Mouse (Mus musculus): Measurements from ENCODE around the gene Adat1. TPM values are rescaled to one million over a fixed set of nuclear protein-coding genes. Genes with fewer than 3 reads are reported as not detected.
A peak's percentile ranks its signal among the peaks of the same experiment; 100 is the strongest.

The Adat1 gene
- total and polyA plus RNA-seq, 3 experiments: 8.3 to 9.3 TPM; not detected in 1

DNA sequence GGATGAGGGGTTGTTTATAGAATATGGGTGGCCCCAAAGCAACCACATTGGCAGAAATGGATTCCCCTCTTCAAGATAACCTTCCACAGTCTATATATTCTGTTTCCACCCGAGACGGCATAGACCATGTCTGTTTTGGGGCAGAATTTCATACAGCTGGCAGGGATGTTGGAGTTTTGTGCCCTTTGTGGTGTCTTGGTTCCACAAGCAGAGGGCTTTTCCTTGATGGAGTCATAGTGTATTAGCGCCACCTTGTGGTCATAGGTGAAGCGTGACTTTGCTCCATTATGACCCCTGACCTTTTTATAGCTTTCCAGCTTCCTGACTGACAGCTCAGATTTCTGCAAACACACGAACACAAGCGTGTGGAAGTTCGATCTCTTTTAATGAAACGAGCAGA is 42.5 kb upstream of the Adat1 start (continued):
- TF ChIP-seq POLR2AphosphoS2 (IDR thresholded peaks at IDR 0.05; ENCODE audit: low read length): no peak
- 0 out of 2 replicates have a peak, but pooled peaks have one; percentile 16 for TF ChIP-seq ZNF384 (IDR thresholded peaks at IDR 0.05; ENCODE audit: low read depth, low read length)
- peak; percentile 48; the same call in 1 of the 2 replicates for TF ChIP-seq SIN3A (IDR thresholded peaks at IDR 0.05; ENCODE audit: low read length)
- TF ChIP-seq MXI1 (IDR thresholded peaks at IDR 0.05; ENCODE audit: low read depth, low read length): no peak
- no peak for TF ChIP-seq USF1 (IDR thresholded peaks at IDR 0.05; ENCODE audit: low read depth, low read length)
- 0 out of 2 replicates have a peak, but pooled peaks have one; percentile 52 for TF ChIP-seq MYC (IDR thresholded peaks at IDR 0.05; ENCODE audit: low read depth, low read length)

DNA sequence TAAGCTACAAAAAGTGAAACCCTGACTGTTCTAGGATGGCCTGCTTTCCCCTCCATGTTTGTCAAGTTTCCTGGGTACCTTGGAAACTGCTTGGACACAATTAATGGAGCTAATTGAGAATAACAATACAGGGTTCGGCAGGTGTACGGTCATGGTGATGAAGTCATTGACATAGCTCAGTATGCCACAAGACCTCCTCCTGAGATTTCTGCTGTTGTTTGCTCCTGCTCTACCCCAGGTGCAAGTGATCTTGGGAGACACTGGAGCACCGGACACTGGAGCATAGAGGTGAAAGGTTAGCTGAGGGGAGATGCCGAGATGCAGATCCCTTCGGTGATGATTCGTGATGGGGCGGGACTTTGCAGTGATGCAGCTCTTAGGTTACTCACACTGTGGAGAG is 41.0 kb upstream of the Adat1 start:
- Histone ChIP-seq H3K4me1 (ENCODE audit: control insufficient read depth in 1 of 2, insufficient read depth in 2 of 2, low read length in 2 of 2) (peaks cover 2 to 5% of the 10 kb centered on the region in 2 experiments; a peak in 3 of 4 replicates), H3K36me3 (ENCODE audit: control insufficient read depth in 1 of 2, insufficient read depth in 2 of 2, low read length in 2 of 2) (no peaks in the 10 kb centered on the region), H3K27ac (ENCODE audit: control insufficient read depth, low read depth, low read length) (no peak overlapping the region), H3K4me3 (ENCODE audit: control insufficient read depth in 1 of 2, insufficient read depth in 1 of 2, low read depth in 2 of 2, low read length in 2 of 2) (no peak overlapping the region), H3K79me2 (ENCODE audit: control insufficient read depth, insufficient read depth, low read length, poor library complexity) (no peaks in the 10 kb centered on the region), H3K9ac (ENCODE audit: control insufficient read depth, low read depth, low read length, poor library complexity, severe bottlenecking) (no peak overlapping the region), H3K27me3 (ENCODE audit: control insufficient read depth in 1 of 2, insufficient read depth in 2 of 2, low read length in 2 of 2) (no peaks in the 10 kb centered on the region; a peak in 1 of 4 replicates), H3K9me3 (replicated peaks; ENCODE audit: insufficient read depth, low read length) (no peaks in the 10 kb centered on the region)
- TF ChIP-seq RAD21 (IDR thresholded peaks at IDR 0.05; ENCODE audit: low read depth, low read length) (no peak), ZMIZ1 (IDR thresholded peaks at IDR 0.05; ENCODE audit: low read depth, low read length) (no peak), KAT2A (conservative IDR thresholded peaks at IDR 0.05; ENCODE audit: low read depth, low read length) (no peak), RCOR1 (IDR thresholded peaks at IDR 0.05; ENCODE audit: low read depth, low read length) (no peak), MYC (IDR thresholded peaks at IDR 0.05; ENCODE audit: low read depth, low read length) (no peak), CTCF (IDR thresholded peaks at IDR 0.05 in 2 of 3, conservative IDR thresholded peaks at IDR 0.05 in 1 of 3; ENCODE audit: control insufficient read depth in 1 of 3, insufficient read depth in 1 of 3, low read depth in 2 of 3, low read length in 3 of 3, poor library complexity in 1 of 3, severe bottlenecking in 1 of 3) (no peak), ZKSCAN1 (IDR thresholded peaks at IDR 0.05; ENCODE audit: low read depth, low read length) (no peak), TAL1 (IDR thresholded peaks at IDR 0.05; ENCODE audit: low read length) (no peak), HCFC1 (IDR thresholded peaks at IDR 0.05; ENCODE audit: low read depth, low read length) (no peak), SMC3 (IDR thresholded peaks at IDR 0.05; ENCODE audit: low read depth, low read length) (no peak), POLR2AphosphoS2 (IDR thresholded peaks at IDR 0.05; ENCODE audit: low read length) (no peak)
- DNase-seq (ENCODE audit: low read depth, low spot score): no peak

DNA sequence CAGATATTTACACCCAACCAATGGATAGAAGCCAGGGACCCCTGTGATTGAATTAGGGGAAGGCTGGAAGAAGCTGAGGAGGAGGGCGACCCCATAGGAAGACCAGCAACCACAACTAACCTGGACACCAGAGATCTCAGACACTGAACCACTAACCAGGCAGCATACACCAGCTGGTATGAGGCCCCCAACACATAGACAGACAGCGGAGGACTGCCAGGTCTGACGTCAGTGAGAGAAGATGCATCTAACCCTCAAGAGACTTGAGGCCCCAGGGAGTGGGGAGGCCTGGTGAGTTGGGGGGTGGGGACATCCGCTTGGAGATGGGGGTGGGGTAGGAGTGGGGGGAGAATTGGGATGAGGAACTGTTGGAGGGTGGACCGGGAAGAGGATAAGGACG is 38.6 kb upstream of the Adat1 start:
- Histone ChIP-seq H3K9me3 (replicated peaks; ENCODE audit: insufficient read depth, low read length) (no peaks in the 10 kb centered on the region), H3K9ac (ENCODE audit: control insufficient read depth, low read depth, low read length, poor library complexity, severe bottlenecking) (no peak overlapping the region), H3K36me3 (ENCODE audit: control insufficient read depth in 1 of 2, insufficient read depth in 2 of 2, low read length in 2 of 2) (no peaks in the 10 kb centered on the region), H3K27me3 (ENCODE audit: control insufficient read depth in 1 of 2, insufficient read depth in 2 of 2, low read length in 2 of 2) (no peaks in the 10 kb centered on the region; a peak in 1 of 4 replicates), H3K27ac (ENCODE audit: control insufficient read depth, low read depth, low read length) (no peak overlapping the region), H3K4me3 (ENCODE audit: control insufficient read depth in 1 of 2, insufficient read depth in 1 of 2, low read depth in 2 of 2, low read length in 2 of 2) (no peak overlapping the region), H3K79me2 (ENCODE audit: control insufficient read depth, insufficient read depth, low read length, poor library complexity) (no peaks in the 10 kb centered on the region), H3K4me1 (ENCODE audit: control insufficient read depth in 1 of 2, insufficient read depth in 2 of 2, low read length in 2 of 2) (peaks cover 2 to 5% of the 10 kb centered on the region in 2 experiments; a peak in 3 of 4 replicates)
- no peak for DNase-seq (ENCODE audit: low read depth, low spot score)
- no peak for TF ChIP-seq ZNF384 (IDR thresholded peaks at IDR 0.05; ENCODE audit: low read depth, low read length)
- TF ChIP-seq USF1 (IDR thresholded peaks at IDR 0.05; ENCODE audit: low read depth, low read length): no peak
- no peak for TF ChIP-seq KAT2A (conservative IDR thresholded peaks at IDR 0.05; ENCODE audit: low read depth, low read length)
- no peak for TF ChIP-seq USF2 (IDR thresholded peaks at IDR 0.05; ENCODE audit: borderline replicate concordance in 1 of 2, insufficient read depth in 1 of 2, low read depth in 1 of 2, low read length in 2 of 2)
- no peak for TF ChIP-seq TCF12 (IDR thresholded peaks at IDR 0.05; ENCODE audit: low read depth, low read length)
- TF ChIP-seq MEF2A (IDR thresholded peaks at IDR 0.05; ENCODE audit: extremely low read depth, insufficient replicate concordance, low read depth, low read length, poor library complexity, severe bottlenecking): no peak
- TF ChIP-seq ZMIZ1 (IDR thresholded peaks at IDR 0.05; ENCODE audit: low read depth, low read length): no peak
- TF ChIP-seq RAD21 (IDR thresholded peaks at IDR 0.05; ENCODE audit: low read depth, low read length): no peak
- TF ChIP-seq NRF1 (IDR thresholded peaks at IDR 0.05; ENCODE audit: insufficient read depth, low read depth, low read length, poor library complexity, severe bottlenecking): no peak
- no peak for TF ChIP-seq MAFK (IDR thresholded peaks at IDR 0.05; ENCODE audit: borderline replicate concordance, low read depth, low read length)
- TF ChIP-seq ZKSCAN1 (IDR thresholded peaks at IDR 0.05; ENCODE audit: low read depth, low read length): no peak
- TF ChIP-seq JUND (IDR thresholded peaks at IDR 0.05; ENCODE audit: low read depth, low read length): no peak
- TF ChIP-seq MYC (IDR thresholded peaks at IDR 0.05; ENCODE audit: low read depth, low read length): no peak
- TF ChIP-seq UBTF (IDR thresholded peaks at IDR 0.05; ENCODE audit: borderline replicate concordance, insufficient read depth, low read depth, low read length): no peak
